Mouse (Mus musculus) bone marrow macrophage, adult 2 months (primary cell): ENCODE data around the gene Ctbs. TPM values are rescaled to one million over a fixed set of nuclear protein-coding genes. Genes with fewer than 3 reads are reported as not detected.

Source experiments
- H3K27ac ChIP-seq: 2 replicates; pipeline ENCODE4 v1.5.1; 2012; ENCODE audit warnings: low read depth, low read length; ENCODE audit not compliant: insufficient read depth
- H3K4me1 ChIP-seq: 2 replicates; pipeline ENCODE4 v1.6.1; 2012; ENCODE audit warnings: low read length; ENCODE audit not compliant: control insufficient read depth, insufficient read depth
- H3K4me3 ChIP-seq: 2 replicates; pipeline ENCODE4 v1.5.1; 2012; ENCODE audit warnings: mild to moderate bottlenecking, low read length, moderate library complexity; ENCODE audit not compliant: insufficient read depth
- CTCF ChIP-seq: IDR thresholded peaks from 2 replicates; pipeline ENCODE4 v1.5.1; 2012; ENCODE audit warnings: low read depth, mild to moderate bottlenecking, low read length, moderate library complexity
- POLR2A ChIP-seq: IDR thresholded peaks from 2 replicates; pipeline ENCODE4 v1.6.1; 2012; ENCODE audit warnings: mild to moderate bottlenecking, low read depth, low read length, borderline replicate concordance
- polyA plus RNA-seq: library from polyadenylated mRNA; stranded (reverse); fragments of >200 nt; gene quantifications from 2 replicates; pipeline ENCODE4 v1.2.4, GENCODE M21; 2012; ENCODE audit not compliant: missing spikeins, insufficient read depth, insufficient read length

Ctbs gene
- polyA plus RNA-seq, 1 experiment, result 31.6 TPM

GRCm38 (mm10) chr3:146473741-146474140 lies 24.1 kb downstream of the Ctbs start:
- TF ChIP-seq POLR2A (no peak), CTCF (no peak)
- Histone ChIP-seq H3K4me3 (no peak overlapping the region), H3K4me1 (no peaks in the 10 kb centered on the region), H3K27ac (no peak overlapping the region)

- no peak overlapping the region for H3K27ac ChIP-seq
- no peaks in the 10 kb centered on the region for H3K4me1 ChIP-seq
- no peak overlapping the region for H3K4me3 ChIP-seq
- TF ChIP-seq CTCF (no peak), POLR2A (no peak)
Observed at GRCm38 (mm10) chr3:146474428-146474827, 24.8 kb downstream of the Ctbs start.

- Histone ChIP-seq H3K4me3 (no peak overlapping the region), H3K4me1 (no peaks in the 10 kb centered on the region), H3K27ac (no peak overlapping the region)
- 0 out of 2 replicates have a peak, but pooled peaks have one; percentile 16 for TF ChIP-seq CTCF
- TF ChIP-seq POLR2A, result no peak
Observed at GRCm38 (mm10) chr3:146482044-146482443, 32.4 kb downstream of the Ctbs start.

GRCm38 (mm10) chr3:146486464-146486863 lies 36.9 kb downstream of the Ctbs start:
- Histone ChIP-seq H3K27ac (no peak overlapping the region), H3K4me3 (no peak overlapping the region), H3K4me1 (no peaks in the 10 kb centered on the region)
- TF ChIP-seq POLR2A (no peak), CTCF (no peak)

GRCm38 (mm10) chr3:146494941-146495340 lies 45.3 kb downstream of the Ctbs start:
- TF ChIP-seq POLR2A (no peak), CTCF (no peak)
- Histone ChIP-seq H3K4me1 (peaks cover 5% of the 10 kb centered on the region), H3K27ac (no peak overlapping the region), H3K4me3 (no peak overlapping the region)

GRCm38 (mm10) chr3:146498989-146499388 lies 49.4 kb downstream of the Ctbs start:
- Histone ChIP-seq H3K4me3 (peak overlapping the region; percentile 92), H3K4me1 (peaks cover 15% of the 10 kb centered on the region), H3K27ac (peak overlapping the region; percentile 78)
- TF ChIP-seq CTCF (no peak), POLR2A (no peak)

GRCm38 (mm10) chr3:146499431-146500002 lies 49.9 kb downstream of the Ctbs start, which contains the start of the genes Spata1 and Gng5:
TSS of gene Spata1 (minus strand) at chr3:146499753.
TSS of gene Gng5 (plus strand) at chr3:146499807.
- Histone ChIP-seq H3K4me1 (peaks cover 15% of the 10 kb centered on the region), H3K4me3 (peak within 1 kb of the TSS; percentile 92), H3K27ac (peak within 1 kb of the TSS; percentile 78)
- TF ChIP-seq CTCF (no peak), POLR2A (no peak)

- Histone ChIP-seq H3K27ac (peak overlapping the region; percentile 75), H3K4me1 (peaks cover 15% of the 10 kb centered on the region), H3K4me3 (peak overlapping the region; percentile 81)
- TF ChIP-seq CTCF, result no peak
- no peak for TF ChIP-seq POLR2A
Observed at GRCm38 (mm10) chr3:146500003-146500809, 50.6 kb downstream of the Ctbs start.

GRCm38 (mm10) chr3:146500810-146501201 lies 51.2 kb downstream of the Ctbs start:
- no peak for TF ChIP-seq CTCF
- no peak for TF ChIP-seq POLR2A
- no peak overlapping the region for H3K27ac ChIP-seq
- H3K4me3 ChIP-seq, result peak overlapping the region; percentile 81
- peaks cover 15% of the 10 kb centered on the region for H3K4me1 ChIP-seq

- peak overlapping the region; percentile 81 for H3K4me3 ChIP-seq
- no peak for TF ChIP-seq CTCF
- TF ChIP-seq POLR2A, result no peak
- H3K4me1 ChIP-seq, result peaks cover 15% of the 10 kb centered on the region
- no peak overlapping the region for H3K27ac ChIP-seq
Observed at GRCm38 (mm10) chr3:146501601-146502123, 52.1 kb downstream of the Ctbs start.
